Mouse (Mus musculus) embryonic facial prominence, embryonic 13.5 days (tissue): ENCODE data around the gene Svopl. TPM values are rescaled to one million over a fixed set of nuclear protein-coding genes. Genes with fewer than 3 reads are reported as not detected.

Experiments
- ATAC-seq: fragments of 200-750 bp; cut with Nextera tagmentation; 2 replicates; pipeline ENCODE4 v1.8.0; 2017; ENCODE audit warnings: low read depth; ENCODE audit not compliant: insufficient number of reproducible peaks, insufficient read depth, low FRiP score, low TSS enrichment
- H3K27ac ChIP-seq: fragments of 300-500 bp; sonication (generic); 2 replicates; pipeline ENCODE4 v1.5.1; 2015; ENCODE audit warnings: moderate library complexity, mild to moderate bottlenecking, inconsistent platforms
- H3K27me3 ChIP-seq: fragments of 300-500 bp; sonication (generic); 2 replicates; pipeline ENCODE4 v1.6.1; 2015; ENCODE audit warnings: mild to moderate bottlenecking, inconsistent platforms
- H3K36me3 ChIP-seq: fragments of 300-500 bp; sonication (generic); 2 replicates; pipeline ENCODE4 v1.6.1; 2015; ENCODE audit warnings: mild to moderate bottlenecking, inconsistent platforms
- H3K4me1 ChIP-seq: fragments of 300-500 bp; sonication (generic); 2 replicates; pipeline ENCODE4 v1.6.1; 2015; ENCODE audit warnings: inconsistent platforms
- H3K4me2 ChIP-seq: fragments of 300-500 bp; sonication (generic); 2 replicates; pipeline ENCODE4 v1.6.1; 2015; ENCODE audit warnings: moderate library complexity, mild to moderate bottlenecking, inconsistent platforms
- H3K4me3 ChIP-seq: fragments of 300-500 bp; sonication (generic); 2 replicates; pipeline ENCODE4 v1.5.1; 2015; ENCODE audit warnings: mild to moderate bottlenecking, inconsistent platforms
- H3K9ac ChIP-seq: fragments of 300-500 bp; sonication (generic); 2 replicates; pipeline ENCODE4 v1.6.1; 2015; ENCODE audit warnings: mild to moderate bottlenecking, inconsistent platforms
- H3K9me3 ChIP-seq: fragments of 300-500 bp; sonication (generic); 2 replicates; pipeline ENCODE4 v1.6.1; 2016; ENCODE audit warnings: inconsistent platforms
- WGBS: fragments of 180-500 bp; shearing (Covaris S2); methylation state at CpG from one replicate; pipeline ENCODE4 v1.1.7; 2015; ENCODE audit warnings: mixed read lengths; 5-methylcytosine and 5-hydroxymethylcytosine counted together
- polyA plus RNA-seq: library from polyadenylated mRNA; unstranded; fragments of >200 nt; fragmentation: Nextera tagmentation; extraction: Ambion mirVana; gene quantifications from 2 replicates; pipeline ENCODE4 v1.2.1, GENCODE M21; 2015

Svopl gene
- polyA plus RNA-seq, 1 experiment from 2014 or later, result 4.1 TPM

DNA sequence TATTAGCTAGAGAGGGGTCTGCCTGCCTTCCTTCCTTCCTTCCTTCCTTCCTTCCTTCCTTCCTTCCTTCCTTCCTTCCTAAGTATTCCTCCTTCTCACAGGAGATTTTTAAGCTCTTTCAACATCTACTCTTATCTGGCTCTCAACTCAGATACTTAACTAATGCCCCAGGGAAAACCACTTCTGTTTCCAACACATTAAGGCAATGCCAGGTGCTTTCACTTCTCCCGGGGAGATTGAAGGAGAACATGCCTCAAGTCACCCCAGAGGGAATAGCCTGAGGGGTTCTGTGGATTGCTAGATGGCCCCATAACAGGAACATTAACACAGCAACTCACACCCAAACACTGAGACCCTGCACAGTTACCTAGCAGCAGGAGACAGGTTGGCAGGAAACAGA, 19.0 kb downstream of the Svopl start:
- Histone ChIP-seq H3K27ac (no peak overlapping the region), H3K9ac (no peak overlapping the region), H3K4me1 (peaks cover 25% of the 10 kb centered on the region), H3K4me2 (no peak overlapping the region), H3K4me3 (no peak overlapping the region), H3K36me3 (no peaks in the 10 kb centered on the region), H3K9me3 (no peaks in the 10 kb centered on the region), H3K27me3 (no peaks in the 10 kb centered on the region)
- no peak for ATAC-seq
- 19% methylated on average over 1 of the region's 1 CpGs for WGBS

DNA sequence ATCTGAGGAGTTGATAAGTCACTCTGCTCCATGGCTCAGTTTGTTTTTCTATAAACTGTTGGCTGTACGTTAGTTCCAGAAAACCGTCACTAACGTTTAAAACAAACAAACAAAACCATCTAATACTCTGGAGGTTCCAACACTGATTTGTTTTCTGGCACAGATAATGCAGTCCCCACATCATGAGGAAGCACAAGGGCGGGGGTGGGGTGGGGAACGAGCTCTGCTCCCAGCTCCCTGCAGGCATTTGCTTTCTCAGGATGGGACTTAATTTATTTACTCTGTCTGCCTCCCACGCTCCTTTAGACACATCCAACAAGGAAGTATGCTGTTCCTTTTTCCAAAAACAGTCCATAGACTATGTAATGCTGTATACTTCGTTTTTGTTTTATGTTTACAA, 23.5 kb downstream of the Svopl start:
- Histone ChIP-seq H3K27me3 (no peaks in the 10 kb centered on the region), H3K9me3 (no peaks in the 10 kb centered on the region), H3K36me3 (no peaks in the 10 kb centered on the region), H3K4me1 (peaks cover 12% of the 10 kb centered on the region), H3K4me2 (no peak overlapping the region), H3K27ac (no peak overlapping the region), H3K9ac (no peak overlapping the region), H3K4me3 (no peak overlapping the region)
- WGBS, result 27% methylated on average over 7 of the region's 7 CpGs
- no peak for ATAC-seq

DNA sequence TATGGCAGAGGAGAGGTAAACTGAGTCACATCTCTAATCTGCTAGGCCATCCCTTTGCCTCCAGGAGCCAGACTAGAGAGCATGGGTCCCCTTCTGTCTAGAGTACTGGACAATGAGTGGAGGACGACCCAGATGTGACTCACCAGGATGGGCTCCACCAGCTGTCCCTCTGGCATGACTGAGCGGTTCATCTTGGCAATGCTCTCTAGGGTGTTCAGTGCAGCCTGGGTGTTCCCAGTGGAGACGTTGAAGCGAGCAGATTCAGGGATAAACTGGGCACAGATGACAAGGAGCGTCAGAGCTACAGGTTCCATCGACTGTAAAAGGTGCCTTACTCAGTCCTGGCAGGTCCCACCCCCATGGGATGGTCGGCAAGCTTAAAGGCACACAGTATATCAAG, 25.4 kb downstream of the Svopl start:
- H3K4me3 ChIP-seq, result no peak overlapping the region
- H3K36me3 ChIP-seq, result no peaks in the 10 kb centered on the region
- no peaks in the 10 kb centered on the region for H3K27me3 ChIP-seq
- 81% methylated on average over 7 of the region's 7 CpGs for WGBS
- no peak for ATAC-seq
- H3K9ac ChIP-seq, result no peak overlapping the region
- H3K27ac ChIP-seq, result no peak overlapping the region
- no peaks in the 10 kb centered on the region for H3K9me3 ChIP-seq
- peaks cover 9% of the 10 kb centered on the region for H3K4me1 ChIP-seq
- H3K4me2 ChIP-seq, result no peak overlapping the region

DNA sequence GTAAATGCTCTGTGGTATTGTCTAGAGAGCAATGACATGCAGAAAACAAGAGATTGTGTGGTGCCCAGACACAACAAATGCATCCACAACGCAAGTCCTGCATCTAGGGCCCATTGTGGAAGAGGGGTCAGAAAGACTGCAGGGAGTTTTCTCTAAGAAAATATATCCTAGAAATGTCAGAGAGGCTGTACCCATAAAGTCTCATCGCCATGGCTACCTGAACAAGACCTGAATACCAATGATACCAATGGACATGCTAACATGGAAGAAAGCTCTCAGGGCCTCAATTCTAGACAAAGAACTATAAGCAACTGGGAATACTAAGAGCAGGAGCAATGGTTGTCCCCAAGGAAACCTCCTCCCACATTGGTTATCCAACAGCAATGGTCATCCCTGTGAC, 34.0 kb downstream of the Svopl start:
- Histone ChIP-seq H3K9ac (no peak overlapping the region), H3K4me2 (no peak overlapping the region), H3K27me3 (no peaks in the 10 kb centered on the region), H3K36me3 (no peaks in the 10 kb centered on the region), H3K27ac (no peak overlapping the region), H3K4me3 (no peak overlapping the region), H3K4me1 (no peaks in the 10 kb centered on the region), H3K9me3 (no peaks in the 10 kb centered on the region)
- ATAC-seq, result no peak
- 92% methylated on average over 2 of the region's 2 CpGs for WGBS

DNA sequence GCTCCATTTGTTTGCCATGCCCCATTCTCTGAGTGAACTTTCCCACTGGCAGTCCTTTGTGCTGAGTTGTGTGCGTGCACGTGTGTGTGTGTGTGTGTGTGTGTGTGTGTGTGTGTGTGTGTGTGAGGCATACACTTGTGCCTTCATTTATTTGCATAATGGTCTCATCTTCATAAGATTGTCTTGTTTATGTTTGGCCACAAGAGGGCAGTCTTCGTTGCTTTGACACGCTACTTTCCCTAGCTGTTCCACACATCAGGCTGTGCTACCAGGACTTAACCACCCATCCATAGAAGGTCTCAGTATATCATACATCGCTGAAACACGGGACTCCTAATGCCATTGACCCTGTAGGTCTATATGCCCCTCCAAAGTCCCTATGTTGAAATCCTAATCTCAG, 39.3 kb downstream of the Svopl start:
- Histone ChIP-seq H3K27ac (no peak overlapping the region), H3K36me3 (no peaks in the 10 kb centered on the region), H3K4me1 (no peaks in the 10 kb centered on the region), H3K9me3 (no peaks in the 10 kb centered on the region), H3K4me2 (no peak overlapping the region), H3K27me3 (no peaks in the 10 kb centered on the region), H3K9ac (no peak overlapping the region), H3K4me3 (no peak overlapping the region)
- WGBS, result 9% methylated on average over 6 of the region's 6 CpGs
- ATAC-seq, result no peak

DNA sequence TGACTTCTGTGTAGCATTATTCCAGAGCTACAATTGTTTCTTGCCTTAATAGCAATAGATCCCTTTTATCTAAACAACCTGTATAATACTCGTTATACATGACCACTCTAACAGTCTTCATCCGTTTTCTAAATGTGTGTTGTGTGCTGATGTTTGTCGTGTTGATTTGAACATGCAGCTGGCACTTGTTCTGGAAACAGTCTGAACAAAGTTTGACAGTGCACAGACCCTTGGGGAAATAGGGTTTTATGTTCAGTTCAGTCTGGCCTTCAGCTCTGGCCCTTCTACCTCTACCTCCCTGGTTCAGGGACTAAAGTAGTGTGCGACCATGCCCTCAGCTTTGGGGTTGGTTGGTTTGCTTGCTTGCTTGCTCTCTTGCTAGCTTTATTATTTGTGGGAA, 79.4 kb downstream of the Svopl start:
- H3K36me3 ChIP-seq, result peaks cover 58% of the 10 kb centered on the region
- no peak overlapping the region for H3K27ac ChIP-seq
- H3K4me3 ChIP-seq, result no peak overlapping the region
- WGBS, result 94% methylated on average over 4 of the region's 4 CpGs
- H3K9me3 ChIP-seq, result no peaks in the 10 kb centered on the region
- no peaks in the 10 kb centered on the region for H3K27me3 ChIP-seq
- no peak for ATAC-seq
- no peak overlapping the region for H3K4me2 ChIP-seq
- no peaks in the 10 kb centered on the region for H3K4me1 ChIP-seq
- no peak overlapping the region for H3K9ac ChIP-seq

- no peak for ATAC-seq
- WGBS, result 85% methylated on average over 6 of the region's 6 CpGs
- no peak overlapping the region for H3K4me3 ChIP-seq
These were observed 95.5 kb downstream of the Svopl start for GRCm38 (mm10) chr6:37951306-37951705.

DNA sequence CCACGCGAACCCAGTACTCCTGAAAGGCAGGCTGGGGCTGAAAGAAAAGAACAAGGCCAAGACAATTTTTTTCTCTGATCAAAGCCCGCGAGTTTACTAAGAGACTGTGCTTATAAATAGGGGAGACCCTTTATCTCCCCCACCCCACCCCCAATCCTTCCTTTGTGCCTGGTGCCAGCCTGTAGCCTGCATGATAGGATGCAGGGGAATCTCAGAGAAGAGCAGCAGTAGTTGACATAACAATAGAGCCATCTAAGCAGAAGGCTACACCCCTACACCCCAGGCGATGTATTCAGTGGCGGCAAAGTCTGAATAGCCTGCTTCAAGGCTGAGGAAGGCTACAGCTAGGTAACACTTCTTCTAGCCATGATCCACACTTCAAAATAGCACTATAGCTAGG, 110.3 kb downstream of the Svopl start:
- no peak for ATAC-seq
- 50% methylated on average over 6 of the region's 6 CpGs for WGBS
- Histone ChIP-seq H3K27me3 (no peaks in the 10 kb centered on the region), H3K4me3 (no peak overlapping the region), H3K4me2 (no peak overlapping the region), H3K9me3 (no peaks in the 10 kb centered on the region), H3K4me1 (no peaks in the 10 kb centered on the region), H3K9ac (no peak overlapping the region), H3K27ac (no peak overlapping the region), H3K36me3 (peaks cover 19% of the 10 kb centered on the region)

More at GRCm38 (mm10) chr6:37951306-37951705, 95.5 kb downstream of the Svopl start:
- Histone ChIP-seq H3K36me3 (peaks cover 79% of the 10 kb centered on the region), H3K4me2 (no peak overlapping the region), H3K9me3 (no peaks in the 10 kb centered on the region), H3K27ac (no peak overlapping the region), H3K4me1 (no peaks in the 10 kb centered on the region), H3K9ac (no peak overlapping the region), H3K27me3 (no peaks in the 10 kb centered on the region)

Other genes starting within 250 kb of the Svopl start
- gene Trim24, start 176.2 kb downstream of the Svopl start, polyA plus RNA-seq, result 17.3 and 18.8 TPM in 2 replicates
- gene Tmem213, start 62.3 kb upstream of the Svopl start, polyA plus RNA-seq, result 2.1 and 3.8 TPM in 2 replicates
- 1.1 and 1.3 TPM in 2 replicates for gene Atp6v0a4, start 77.6 kb upstream of the Svopl start, polyA plus RNA-seq
- 7.7 and 8.3 TPM in 2 replicates for gene D630045J12Rik, start 207.0 kb upstream of the Svopl start, polyA plus RNA-seq